Mouse (Mus musculus) MEL (cell line): Measurements from ENCODE around the gene Rala.

ENCODE experiments used
- NRF1 ChIP-seq: IDR thresholded peaks from 2 replicates; pipeline ENCODE4 v1.6.1; 2014; ENCODE audit warnings: low read depth, mild to moderate bottlenecking, inconsistent platforms, low read length, improper control_type of control experiment, moderate library complexity; ENCODE audit not compliant: poor library complexity, insufficient read depth, severe bottlenecking
- RCOR1 ChIP-seq: IDR thresholded peaks from 2 replicates; pipeline ENCODE4 v1.6.1; 2012; ENCODE audit warnings: low read depth, mild to moderate bottlenecking, inconsistent platforms, low read length, improper control_type of control experiment

DNA sequence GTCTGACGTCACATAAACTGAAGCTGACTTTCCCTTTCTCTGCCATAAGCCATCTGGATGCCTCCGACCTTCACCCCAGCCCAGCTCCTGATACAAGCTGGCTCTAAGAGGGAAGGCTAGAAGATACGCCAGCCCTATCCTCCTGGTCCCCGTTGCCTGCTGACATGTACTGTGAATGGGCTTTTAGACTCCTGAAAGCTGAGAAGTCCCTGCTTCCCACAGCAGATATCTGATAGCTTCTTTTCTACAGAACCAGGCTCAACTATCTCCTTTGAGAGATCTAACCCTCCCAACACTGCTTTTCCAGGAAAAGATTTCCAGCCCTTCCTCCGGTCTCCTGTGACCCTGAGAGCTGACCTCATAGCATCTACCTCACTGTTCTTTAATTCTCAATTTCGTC is 89.3 kb downstream of the Rala start:
- no peak for TF ChIP-seq NRF1
- no peak for TF ChIP-seq RCOR1
